Mouse (Mus musculus) G1E-ER4 (cell line): ENCODE results near the gene Capn10. TPM values are rescaled to one million over a fixed set of nuclear protein-coding genes. Genes with fewer than 3 reads are reported as not detected.

ENCODE experiments used
- GATA1 ChIP-seq: IDR thresholded peaks from one replicate; pipeline ENCODE4 v1.8.0; 2012; ENCODE audit warnings: low read length, inconsistent platforms
- polyA plus RNA-seq: library from polyadenylated mRNA; stranded (reverse); fragments of >175 nt; gene quantifications from 2 replicates; pipeline ENCODE4 v1.2.3, GENCODE M21; 2012

The Capn10 gene
- polyA plus RNA-seq, 1 experiment, result 49.4 TPM

- no peak for TF ChIP-seq GATA1
Measured at GRCm38 (mm10) chr1:92910925-92911720, 23.1 kb upstream of the Capn10 start.

- no peak for TF ChIP-seq GATA1
Measured at GRCm38 (mm10) chr1:92911721-92912138, 22.4 kb upstream of the Capn10 start.

GRCm38 (mm10) chr1:92912286-92912685 is 21.9 kb upstream of the Capn10 start:
- TF ChIP-seq GATA1, result no peak

GRCm38 (mm10) chr1:92914239-92914638 is 19.9 kb upstream of the Capn10 start:
- no peak for TF ChIP-seq GATA1

GRCm38 (mm10) chr1:92914993-92915392 is 19.2 kb upstream of the Capn10 start:
- TF ChIP-seq GATA1, result no peak

GRCm38 (mm10) chr1:92916725-92917124 is 17.5 kb upstream of the Capn10 start:
- no peak for TF ChIP-seq GATA1

GRCm38 (mm10) chr1:92919151-92919550 is 15.0 kb upstream of the Capn10 start:
- no peak for TF ChIP-seq GATA1

GRCm38 (mm10) chr1:92919775-92920174 is 14.4 kb upstream of the Capn10 start:
- no peak for TF ChIP-seq GATA1

GRCm38 (mm10) chr1:92920474-92921200 is 13.5 kb upstream of the Capn10 start:
- no peak for TF ChIP-seq GATA1

- TF ChIP-seq GATA1, result no peak
Measured at GRCm38 (mm10) chr1:92921496-92921895, 12.7 kb upstream of the Capn10 start.

GRCm38 (mm10) chr1:92930171-92930706 is 3.9 kb upstream of the Capn10 start:
- TF ChIP-seq GATA1, result no peak

- TF ChIP-seq GATA1, result no peak
Measured at GRCm38 (mm10) chr1:92933611-92934010, 565 bp upstream of the Capn10 start.

- TF ChIP-seq GATA1, result no peak
Measured at GRCm38 (mm10) chr1:92935054-92935962, 1.1 kb downstream of the Capn10 start.

GRCm38 (mm10) chr1:92935977-92936376 is 1.8 kb downstream of the Capn10 start:
- no peak for TF ChIP-seq GATA1

- TF ChIP-seq GATA1, result no peak
Measured at GRCm38 (mm10) chr1:92936467-92936866, 2.3 kb downstream of the Capn10 start.
